Mouse (Mus musculus): ENCODE data around the gene Bst1. TPM values are rescaled to one million over a fixed set of nuclear protein-coding genes. Genes with fewer than 3 reads are reported as not detected.

Bst1 gene
- total and polyA plus RNA-seq, 2 experiments from 2014 or later = 0.15 TPM; not detected in 1

- no peak overlapping the region for H3K27ac ChIP-seq
- TF ChIP-seq CTCF (IDR thresholded peaks at IDR 0.05; ENCODE audit: low read depth) = no peak
- no peaks in the 10 kb centered on the region for H3K9me3 ChIP-seq (ENCODE audit: low read length)
- no peaks in the 10 kb centered on the region for H3K27me3 ChIP-seq (ENCODE audit: insufficient read depth, low read length)
- no peak for DNase-seq (ENCODE audit: low spot score)
- no peaks in the 10 kb centered on the region for H3K36me3 ChIP-seq (ENCODE audit: insufficient read depth, low read length)
- no peaks in the 10 kb centered on the region for H3K4me1 ChIP-seq (ENCODE audit: insufficient read depth, low read length)
- H3K4me3 ChIP-seq (ENCODE audit: low read length) = no peak overlapping the region
- 82% methylated on average over 7 of the region's 7 CpGs for WGBS
- H3K4me2 ChIP-seq (ENCODE audit: low read depth, low read length) = no peak overlapping the region
- ATAC-seq = no peak
- no peak overlapping the region for H3K9ac ChIP-seq (replicated peaks; ENCODE audit: low read length)
These were observed 35.3 kb downstream of the Bst1 start for GRCm38 (mm10) chr5:43853868-43854488.

GRCm38 (mm10) chr5:43855769-43856168 lies 37.1 kb downstream of the Bst1 start:
- no peak overlapping the region for H3K4me2 ChIP-seq (ENCODE audit: low read depth, low read length)
- no peaks in the 10 kb centered on the region for H3K36me3 ChIP-seq (ENCODE audit: insufficient read depth, low read length)
- H3K9ac ChIP-seq (replicated peaks; ENCODE audit: low read length) = no peak overlapping the region
- no peak for DNase-seq (ENCODE audit: low spot score)
- WGBS = 84% methylated on average over 2 of the region's 2 CpGs
- H3K27ac ChIP-seq = no peak overlapping the region
- no peaks in the 10 kb centered on the region for H3K4me1 ChIP-seq (ENCODE audit: insufficient read depth, low read length)
- H3K27me3 ChIP-seq (ENCODE audit: insufficient read depth, low read length) = no peaks in the 10 kb centered on the region
- no peaks in the 10 kb centered on the region for H3K9me3 ChIP-seq (ENCODE audit: low read length)
- ATAC-seq = no peak
- H3K4me3 ChIP-seq (ENCODE audit: low read length) = no peak overlapping the region
- no peak for TF ChIP-seq CTCF (IDR thresholded peaks at IDR 0.05; ENCODE audit: low read depth)

GRCm38 (mm10) chr5:43859663-43860062 lies 41.0 kb downstream of the Bst1 start:
- Histone ChIP-seq H3K4me3 (ENCODE audit: low read length) (no peak overlapping the region), H3K4me1 (ENCODE audit: insufficient read depth, low read length) (no peaks in the 10 kb centered on the region), H3K4me2 (ENCODE audit: low read depth, low read length) (no peak overlapping the region), H3K36me3 (ENCODE audit: insufficient read depth, low read length) (no peaks in the 10 kb centered on the region), H3K9me3 (ENCODE audit: low read length) (no peaks in the 10 kb centered on the region), H3K27me3 (ENCODE audit: insufficient read depth, low read length) (no peaks in the 10 kb centered on the region), H3K27ac (no peak overlapping the region), H3K9ac (replicated peaks; ENCODE audit: low read length) (no peak overlapping the region)
- ATAC-seq = no peak
- DNase-seq (ENCODE audit: low spot score) = no peak
- 89% methylated on average over 8 of the region's 8 CpGs for WGBS
- no peak for TF ChIP-seq CTCF (IDR thresholded peaks at IDR 0.05; ENCODE audit: low read depth)

- ATAC-seq (no peak), DNase-seq (ENCODE audit: low spot score) (no peak)
- H3K4me1 ChIP-seq (ENCODE audit: insufficient read depth, low read length) = no peaks in the 10 kb centered on the region
- WGBS = 95% methylated on average over 5 of the region's 5 CpGs
- TF ChIP-seq CTCF (IDR thresholded peaks at IDR 0.05; ENCODE audit: low read depth) = no peak
- H3K9ac ChIP-seq (replicated peaks; ENCODE audit: low read length) = no peak overlapping the region
- H3K4me2 ChIP-seq (ENCODE audit: low read depth, low read length) = no peak overlapping the region
- H3K9me3 ChIP-seq (ENCODE audit: low read length) = no peaks in the 10 kb centered on the region
- no peak overlapping the region for H3K4me3 ChIP-seq (ENCODE audit: low read length)
- H3K27ac ChIP-seq = no peak overlapping the region
- no peaks in the 10 kb centered on the region for H3K36me3 ChIP-seq (ENCODE audit: insufficient read depth, low read length)
- no peaks in the 10 kb centered on the region for H3K27me3 ChIP-seq (ENCODE audit: insufficient read depth, low read length)
These were observed 41.4 kb downstream of the Bst1 start for GRCm38 (mm10) chr5:43860096-43860495.

- 74% methylated on average over 5 of the region's 5 CpGs for WGBS
- no peak for DNase-seq (ENCODE audit: low spot score)
- Histone ChIP-seq H3K4me1 (ENCODE audit: insufficient read depth, low read length) (no peaks in the 10 kb centered on the region), H3K27ac (no peak overlapping the region), H3K27me3 (ENCODE audit: insufficient read depth, low read length) (no peaks in the 10 kb centered on the region), H3K36me3 (ENCODE audit: insufficient read depth, low read length) (no peaks in the 10 kb centered on the region), H3K9me3 (ENCODE audit: low read length) (no peaks in the 10 kb centered on the region), H3K4me3 (ENCODE audit: low read length) (no peak overlapping the region), H3K9ac (replicated peaks; ENCODE audit: low read length) (no peak overlapping the region), H3K4me2 (ENCODE audit: low read depth, low read length) (no peak overlapping the region)
- TF ChIP-seq CTCF (IDR thresholded peaks at IDR 0.05; ENCODE audit: low read depth) = no peak
- no peak for ATAC-seq
These were observed 42.2 kb downstream of the Bst1 start for GRCm38 (mm10) chr5:43860670-43861431.

- Histone ChIP-seq H3K4me1 (ENCODE audit: insufficient read depth, low read length) (peaks cover under 1% of the 10 kb centered on the region; the same call in 1 of the 2 replicates), H3K36me3 (ENCODE audit: insufficient read depth, low read length) (no peaks in the 10 kb centered on the region), H3K9me3 (ENCODE audit: low read length) (no peaks in the 10 kb centered on the region), H3K4me3 (ENCODE audit: low read length) (no peak overlapping the region), H3K27ac (no peak overlapping the region), H3K9ac (replicated peaks; ENCODE audit: low read length) (no peak overlapping the region), H3K27me3 (ENCODE audit: insufficient read depth, low read length) (no peaks in the 10 kb centered on the region), H3K4me2 (ENCODE audit: low read depth, low read length) (no peak overlapping the region)
- no peak for ATAC-seq
- TF ChIP-seq CTCF (IDR thresholded peaks at IDR 0.05; ENCODE audit: low read depth) = no peak
- 89% methylated on average over 6 of the region's 6 CpGs for WGBS
- DNase-seq (ENCODE audit: low spot score) = no peak
These were observed 45.0 kb downstream of the Bst1 start for GRCm38 (mm10) chr5:43863642-43864041.

- H3K4me1 ChIP-seq (ENCODE audit: insufficient read depth, low read length) = peaks cover 7% of the 10 kb centered on the region; the same call in 1 of the 2 replicates
These were observed 46.6 kb downstream of the Bst1 start for GRCm38 (mm10) chr5:43865316-43865715.

More at GRCm38 (mm10) chr5:43865316-43865715, 46.6 kb downstream of the Bst1 start:
- 83% methylated on average over 2 of the region's 2 CpGs for WGBS
- no peak for DNase-seq (ENCODE audit: low spot score)
- Histone ChIP-seq H3K4me2 (ENCODE audit: low read depth, low read length) (no peak overlapping the region), H3K4me3 (ENCODE audit: low read length) (no peak overlapping the region), H3K27me3 (ENCODE audit: insufficient read depth, low read length) (no peaks in the 10 kb centered on the region), H3K36me3 (ENCODE audit: insufficient read depth, low read length) (no peaks in the 10 kb centered on the region), H3K9ac (replicated peaks; ENCODE audit: low read length) (no peak overlapping the region), H3K27ac (no peak overlapping the region), H3K9me3 (ENCODE audit: low read length) (no peaks in the 10 kb centered on the region)
- TF ChIP-seq CTCF (IDR thresholded peaks at IDR 0.05; ENCODE audit: low read depth) = no peak
- no peak for ATAC-seq
